Mouse (Mus musculus): ENCODE measurements around the gene Kif12.

GRCm38 (mm10) chr4:63215993-63216531, 44.1 kb upstream of the Kif12 start:
- TF ChIP-seq CTCF (IDR thresholded peaks at IDR 0.05; ENCODE audit: control insufficient read depth, insufficient read depth, insufficient read length) (no peak), MAX (IDR thresholded peaks at IDR 0.05) (no peak)

Data from C2C12 (cell line).